Mouse (Mus musculus) spleen, adult 2 months (tissue): Measurements from ENCODE around the gene Ogfrl1. TPM values are rescaled to one million over a fixed set of nuclear protein-coding genes. Genes with fewer than 3 reads are reported as not detected.

Experiments used
- DNase-seq, 2 experiments: peaks; one replicate each; pipeline versions ENCODE4 v3.0.0 to v3.0.0-alpha.2; 2012 to 2021; ENCODE audit warnings: low spot score in 2 of 2, low read depth in 1 of 2
- H3K27ac ChIP-seq: fragments of 200-500 bp; 2 replicates; pipeline ENCODE4 v1.5.1; 2012; ENCODE audit warnings: low read length, inconsistent platforms; ENCODE audit not compliant: insufficient read depth
- H3K27me3 ChIP-seq: fragments of 200-500 bp; 2 replicates; pipeline ENCODE4 v1.6.1; 2012; ENCODE audit warnings: mild to moderate bottlenecking, moderate library complexity, low read length, inconsistent platforms; ENCODE audit not compliant: control insufficient read depth, insufficient read depth
- H3K36me3 ChIP-seq: fragments of 200-500 bp; 2 replicates; pipeline ENCODE4 v1.6.1; 2012; ENCODE audit warnings: mild to moderate bottlenecking, low read length, inconsistent platforms; ENCODE audit not compliant: control insufficient read depth, insufficient read depth
- H3K4me1 ChIP-seq: fragments of 200-500 bp; 2 replicates; pipeline ENCODE4 v1.6.1; 2011; ENCODE audit warnings: inconsistent platforms; ENCODE audit not compliant: control insufficient read depth, insufficient read depth, insufficient read length
- H3K4me3 ChIP-seq: fragments of 200-500 bp; 2 replicates; pipeline ENCODE4 v1.5.1; 2011; ENCODE audit warnings: mild to moderate bottlenecking, inconsistent platforms; ENCODE audit not compliant: insufficient read depth, insufficient read length; ENCODE audit errors: extremely low read depth
- CTCF ChIP-seq: fragments of 200-500 bp; IDR thresholded peaks from 2 replicates; pipeline ENCODE4 v1.5.1; 2011; ENCODE audit warnings: mild to moderate bottlenecking, inconsistent platforms; ENCODE audit not compliant: insufficient read depth, insufficient read length, insufficient replicate concordance; ENCODE audit errors: extremely low read depth
- POLR2A ChIP-seq: fragments of 200-500 bp; IDR thresholded peaks from 2 replicates; pipeline ENCODE4 v1.6.1; 2011; ENCODE audit warnings: low read depth, low read length, inconsistent platforms
- WGBS: fragments of 180-500 bp; shearing (Covaris S2); methylation state at CpG from one replicate; pipeline ENCODE4 v1.1.7; 2018; 5-methylcytosine and 5-hydroxymethylcytosine counted together
- polyA plus RNA-seq: library from polyadenylated mRNA; depleted of rRNA; stranded (reverse); fragments of >200 nt; gene quantifications from 2 replicates; pipeline ENCODE4 v1.2.3, GENCODE M21; 2012

Ogfrl1 gene
- polyA plus RNA-seq, 1 experiment: 7.3 TPM

- Histone ChIP-seq H3K4me3 (no peak overlapping the region), H3K4me1 (no peaks in the 10 kb centered on the region), H3K27ac (no peak overlapping the region), H3K36me3 (no peaks in the 10 kb centered on the region), H3K27me3 (no peaks in the 10 kb centered on the region)
- 86% methylated on average over 4 of the region's 4 CpGs for WGBS
- no peak for DNase-seq
- TF ChIP-seq CTCF: no peak
- TF ChIP-seq POLR2A: no peak
These were observed 62.5 kb downstream of the Ogfrl1 start for GRCm38 (mm10) chr1:23335050-23335449.

- Histone ChIP-seq H3K36me3 (no peaks in the 10 kb centered on the region), H3K27me3 (no peaks in the 10 kb centered on the region), H3K4me1 (no peaks in the 10 kb centered on the region), H3K4me3 (no peak overlapping the region), H3K27ac (no peak overlapping the region)
- no peak for DNase-seq
- 93% methylated on average over 4 of the region's 4 CpGs for WGBS
- TF ChIP-seq POLR2A (no peak), CTCF (no peak)
These were observed 65.4 kb downstream of the Ogfrl1 start for GRCm38 (mm10) chr1:23332192-23332591.

DNA sequence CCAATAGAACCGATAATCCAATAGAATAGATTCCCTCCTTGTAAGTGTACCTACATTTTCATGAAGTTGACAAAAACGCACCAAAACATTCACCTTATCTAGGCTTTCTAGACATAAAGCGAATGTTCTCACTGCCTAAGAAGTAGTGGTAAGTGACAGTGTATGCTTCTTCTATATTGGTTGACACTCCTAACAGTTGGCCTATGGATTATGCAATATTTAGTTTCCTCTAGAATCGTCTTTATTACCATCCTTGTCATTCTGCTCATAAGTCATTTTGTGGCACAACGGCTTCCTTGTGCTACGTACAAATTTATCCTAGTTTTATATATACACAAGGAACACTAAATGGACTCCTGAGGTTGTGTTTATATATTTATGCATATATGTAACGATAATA lies 72.4 kb downstream of the Ogfrl1 start:
- TF ChIP-seq CTCF (no peak), POLR2A (no peak)
- H3K4me1 ChIP-seq: no peaks in the 10 kb centered on the region
- no peaks in the 10 kb centered on the region for H3K27me3 ChIP-seq
- no peak for DNase-seq
- no peaks in the 10 kb centered on the region for H3K36me3 ChIP-seq
- WGBS: 83% methylated on average over 7 of the region's 7 CpGs
- no peak overlapping the region for H3K4me3 ChIP-seq
- no peak overlapping the region for H3K27ac ChIP-seq

DNA sequence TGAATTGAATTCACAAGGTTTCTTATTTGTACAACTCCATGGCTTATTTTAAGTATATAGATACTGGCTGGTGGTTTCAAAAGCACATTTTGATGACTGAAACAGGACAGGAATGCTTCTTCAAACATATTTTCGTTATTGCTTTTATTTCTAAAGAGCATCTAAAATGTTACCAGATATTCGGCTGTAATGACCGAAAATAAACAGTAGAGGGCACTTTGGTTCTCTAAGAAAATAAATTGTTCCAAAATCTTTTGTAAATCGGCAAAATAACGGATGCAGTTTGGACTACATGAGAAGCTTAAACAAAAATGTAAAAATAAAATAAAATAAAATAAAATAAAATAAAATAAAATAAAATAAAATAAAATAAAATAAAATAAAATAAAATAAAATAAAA lies 73.3 kb downstream of the Ogfrl1 start:
- H3K4me3 ChIP-seq: no peak overlapping the region
- H3K36me3 ChIP-seq: no peaks in the 10 kb centered on the region
- 10% methylated on average over 5 of the region's 5 CpGs for WGBS
- no peaks in the 10 kb centered on the region for H3K27me3 ChIP-seq
- no peak overlapping the region for H3K27ac ChIP-seq
- no peaks in the 10 kb centered on the region for H3K4me1 ChIP-seq
- no peak for TF ChIP-seq POLR2A
- TF ChIP-seq CTCF: no peak
- no peak for DNase-seq

- Histone ChIP-seq H3K27me3 (no peaks in the 10 kb centered on the region), H3K4me3 (no peak overlapping the region), H3K36me3 (no peaks in the 10 kb centered on the region), H3K27ac (no peak overlapping the region), H3K4me1 (no peaks in the 10 kb centered on the region)
- TF ChIP-seq CTCF (no peak), POLR2A (no peak)
- no peak for DNase-seq
- 82% methylated on average over 11 of the region's 11 CpGs for WGBS
These were observed 74.3 kb downstream of the Ogfrl1 start for GRCm38 (mm10) chr1:23323286-23323685.

DNA sequence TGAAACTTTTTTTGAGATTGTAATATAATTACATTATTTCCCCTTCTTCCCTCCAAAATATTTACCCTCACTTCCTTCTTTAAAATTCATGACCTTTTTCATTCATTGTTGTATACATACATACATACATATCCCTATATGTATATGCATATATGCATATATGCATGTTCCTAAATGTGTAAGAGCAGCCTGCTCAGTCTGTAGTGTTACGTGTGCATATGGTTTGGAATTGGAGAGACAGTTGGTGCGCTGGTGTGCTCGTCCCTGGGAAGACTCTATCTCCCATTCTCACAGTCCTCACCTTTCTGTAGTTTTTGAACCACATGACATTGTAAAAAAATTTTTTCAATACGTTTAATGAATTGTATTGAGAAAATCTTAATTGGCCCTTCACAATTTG lies 75.4 kb downstream of the Ogfrl1 start:
- H3K27me3 ChIP-seq: no peaks in the 10 kb centered on the region
- no peak for DNase-seq
- no peaks in the 10 kb centered on the region for H3K36me3 ChIP-seq
- H3K4me1 ChIP-seq: no peaks in the 10 kb centered on the region
- H3K27ac ChIP-seq: no peak overlapping the region
- 86% methylated on average over 4 of the region's 4 CpGs for WGBS
- no peak overlapping the region for H3K4me3 ChIP-seq
- TF ChIP-seq CTCF: no peak
- TF ChIP-seq POLR2A: no peak

- Histone ChIP-seq H3K36me3 (no peaks in the 10 kb centered on the region), H3K4me1 (no peaks in the 10 kb centered on the region), H3K4me3 (no peak overlapping the region), H3K27me3 (no peaks in the 10 kb centered on the region), H3K27ac (no peak overlapping the region)
- DNase-seq: no peak
- no peak for TF ChIP-seq POLR2A
- no peak for TF ChIP-seq CTCF
- WGBS: 48% methylated on average over 10 of the region's 10 CpGs
These were observed 76.2 kb downstream of the Ogfrl1 start for GRCm38 (mm10) chr1:23321331-23321851.
